Mouse (Mus musculus) limb, embryonic 11.5 days (tissue): ENCODE measurements around the gene Esyt1. TPM values are rescaled to one million over a fixed set of nuclear protein-coding genes. Genes with fewer than 3 reads are reported as not detected.
A peak's percentile ranks its signal among the peaks of the same experiment; 100 is the strongest.

Experiments
- ATAC-seq: fragments of 200-750 bp; cut with Nextera tagmentation; 2 replicates; pipeline ENCODE4 v1.8.0; 2017; ENCODE audit warnings: low read depth; ENCODE audit not compliant: insufficient number of reproducible peaks, low FRiP score, low TSS enrichment
- DNase-seq: peaks from one replicate; pipeline ENCODE4 v3.0.0-alpha.2; 2015; ENCODE audit warnings: low spot score
- H3K27ac ChIP-seq: fragments of 300-500 bp; sonication (generic); replicated peaks from 2 replicates; pipeline ENCODE4 v1.5.1; 2014; ENCODE audit warnings: low read depth, mild to moderate bottlenecking, low read length
- H3K27me3 ChIP-seq: fragments of 300-500 bp; sonication (generic); 2 replicates; pipeline ENCODE4 v1.6.1; 2014; ENCODE audit warnings: mild to moderate bottlenecking, low read length, mixed read lengths; ENCODE audit not compliant: control insufficient read depth, insufficient read depth
- H3K36me3 ChIP-seq: fragments of 300-500 bp; sonication (generic); 2 replicates; pipeline ENCODE4 v1.6.1; 2014; ENCODE audit warnings: mild to moderate bottlenecking, low read length, moderate library complexity, mixed read lengths; ENCODE audit not compliant: control insufficient read depth, insufficient read depth
- H3K4me1 ChIP-seq: fragments of 300-500 bp; sonication (generic); 2 replicates; pipeline ENCODE4 v1.6.1; 2014; ENCODE audit warnings: low read length, mixed read lengths; ENCODE audit not compliant: control insufficient read depth, insufficient read depth
- H3K4me2 ChIP-seq: fragments of 300-500 bp; sonication (generic); 2 replicates; pipeline ENCODE4 v1.6.1; 2014; ENCODE audit warnings: low read depth, mild to moderate bottlenecking, moderate library complexity; ENCODE audit not compliant: severe bottlenecking
- H3K4me3 ChIP-seq: fragments of 300-500 bp; sonication (generic); 2 replicates; pipeline ENCODE4 v1.5.1; 2014; ENCODE audit warnings: low read depth, low read length
- H3K9ac ChIP-seq: fragments of 300-500 bp; sonication (generic); 2 replicates; pipeline ENCODE4 v1.6.1; 2014; ENCODE audit warnings: mild to moderate bottlenecking, low read length
- H3K9me3 ChIP-seq: fragments of 300-500 bp; sonication (generic); 2 replicates; pipeline ENCODE4 v1.6.1; 2016; ENCODE audit warnings: low read length; ENCODE audit not compliant: control insufficient read depth
- WGBS: fragments of 180-500 bp; shearing (Covaris S2); extraction: QIAGEN DNeasy Blood & Tissue Kit; methylation state at CpG from one replicate; pipeline ENCODE4 v1.1.7; 2014; 5-methylcytosine and 5-hydroxymethylcytosine counted together
- polyA plus RNA-seq: library from polyadenylated mRNA; unstranded; fragments of >200 nt; fragmentation: Nextera tagmentation; extraction: Ambion mirVana; gene quantifications from 2 replicates; pipeline ENCODE4 v1.2.1, GENCODE M21; 2014

Gene Esyt1
- polyA plus RNA-seq, 1 experiment from 2014 or later: 7.6 TPM

DNA sequence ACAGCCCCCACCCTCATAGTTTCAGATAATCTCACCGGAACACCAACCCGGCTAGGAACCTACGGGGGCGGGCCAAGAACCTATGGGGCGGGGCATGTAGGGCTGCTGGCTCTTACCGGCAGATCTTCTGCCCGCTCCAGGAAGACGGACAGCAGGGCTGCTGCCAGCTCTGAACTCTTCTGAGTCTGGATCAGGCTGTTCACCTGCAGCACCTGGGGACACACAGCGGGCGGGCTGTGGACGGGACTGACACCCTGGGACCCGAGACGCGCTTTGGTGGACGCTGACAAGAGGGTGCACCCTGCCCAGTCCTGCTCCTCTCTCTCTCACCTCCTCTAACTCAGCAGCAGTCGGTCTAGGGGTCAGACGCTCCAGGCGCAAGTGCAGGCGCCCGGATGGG is 9.6 kb downstream of the Esyt1 start:
- Histone ChIP-seq H3K27me3 (peaks cover 31% of the 10 kb centered on the region), H3K4me2 (peak overlapping the region; percentile 28; the same call in 1 of the 2 replicates), H3K9ac (no peak overlapping the region), H3K4me1 (no peaks in the 10 kb centered on the region), H3K9me3 (no peaks in the 10 kb centered on the region), H3K4me3 (no peak overlapping the region; the same call in 1 of the 2 replicates), H3K36me3 (no peaks in the 10 kb centered on the region; the same call in 1 of the 2 replicates), H3K27ac (no peak overlapping the region)
- DNase-seq (no peak), ATAC-seq (peak; percentile 35; the same call in 1 of the 2 replicates)
- 6% methylated on average over 20 of the region's 20 CpGs for WGBS

DNA sequence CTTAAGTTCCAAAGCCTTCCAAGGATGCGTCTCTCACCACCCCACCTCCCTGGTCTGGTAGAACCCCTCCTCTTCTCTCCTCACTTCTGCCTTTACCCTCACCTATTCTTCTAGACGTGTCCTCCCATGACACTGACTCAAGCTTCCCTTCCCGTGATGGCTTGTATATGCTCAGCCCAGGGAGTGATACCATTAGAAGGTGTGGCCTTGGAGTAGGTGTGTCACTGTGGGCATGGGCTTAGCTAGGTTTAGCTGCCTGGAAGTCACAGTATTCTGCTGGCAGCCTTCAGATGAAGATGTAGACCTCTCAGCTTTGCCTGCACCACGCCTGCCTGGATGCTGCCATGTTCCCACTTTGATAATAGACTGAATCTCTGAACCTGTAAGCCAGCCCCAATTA is 10.6 kb downstream of the Esyt1 start:
- Histone ChIP-seq H3K4me1 (no peaks in the 10 kb centered on the region), H3K9me3 (no peaks in the 10 kb centered on the region), H3K4me3 (no peak overlapping the region), H3K27me3 (peaks cover 31% of the 10 kb centered on the region), H3K4me2 (no peak overlapping the region), H3K36me3 (no peaks in the 10 kb centered on the region; the same call in 1 of the 2 replicates), H3K27ac (no peak overlapping the region), H3K9ac (no peak overlapping the region)
- DNase-seq (no peak), ATAC-seq (no peak)
- WGBS: 87% methylated on average over 4 of the region's 4 CpGs

DNA sequence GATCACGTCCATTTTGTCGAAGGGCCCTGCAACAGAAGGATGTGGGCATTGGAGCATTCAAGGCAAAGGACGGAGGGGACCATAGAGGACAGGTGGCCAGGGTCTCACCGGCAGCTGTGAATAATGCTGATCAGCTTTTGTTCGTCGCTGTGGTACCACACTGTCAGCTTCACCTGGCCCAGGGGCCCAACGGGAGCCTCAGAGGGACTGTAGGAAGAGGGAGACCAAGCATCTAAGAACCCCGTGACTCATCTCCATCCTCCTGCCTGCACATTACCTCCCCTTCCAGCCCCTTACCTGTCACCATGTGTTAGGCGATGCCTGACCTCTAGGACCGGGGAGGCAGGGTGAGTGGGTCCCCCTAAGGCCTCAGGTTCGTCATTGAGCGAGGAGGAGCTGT is 13.9 kb downstream of the Esyt1 start:
- Histone ChIP-seq H3K4me2 (no peak overlapping the region), H3K4me3 (no peak overlapping the region), H3K27ac (no peak overlapping the region), H3K9me3 (no peaks in the 10 kb centered on the region), H3K27me3 (peaks cover 15% of the 10 kb centered on the region), H3K4me1 (no peaks in the 10 kb centered on the region), H3K9ac (no peak overlapping the region), H3K36me3 (peaks cover 2% of the 10 kb centered on the region; the same call in 1 of the 2 replicates)
- 79% methylated on average over 12 of the region's 12 CpGs for WGBS
- ATAC-seq (no peak), DNase-seq (no peak)

DNA sequence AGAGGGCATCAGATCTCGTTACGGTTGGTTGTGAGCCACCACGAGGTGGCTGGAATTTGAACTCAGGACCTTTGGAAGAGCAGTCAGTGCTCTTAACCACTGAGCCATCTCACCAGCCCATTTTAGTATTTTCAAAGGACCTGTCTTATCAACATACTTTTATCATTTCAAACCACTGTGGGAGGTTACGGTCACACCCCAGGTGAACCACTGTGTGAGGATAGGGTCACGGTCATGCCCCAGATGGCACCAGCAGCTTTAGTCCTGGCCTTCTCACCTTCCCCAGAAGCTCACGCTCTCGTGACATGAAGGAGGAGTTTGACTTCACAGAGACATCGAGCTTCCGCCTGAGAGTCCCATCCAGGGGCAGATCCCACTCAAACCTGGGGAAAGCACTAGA is 14.5 kb downstream of the Esyt1 start:
- Histone ChIP-seq H3K4me3 (no peak overlapping the region), H3K36me3 (peaks cover 2% of the 10 kb centered on the region; the same call in 1 of the 2 replicates), H3K27me3 (peaks cover 9% of the 10 kb centered on the region), H3K9me3 (no peaks in the 10 kb centered on the region), H3K4me2 (no peak overlapping the region), H3K9ac (no peak overlapping the region), H3K4me1 (no peaks in the 10 kb centered on the region), H3K27ac (no peak overlapping the region)
- ATAC-seq: no peak
- 87% methylated on average over 9 of the region's 9 CpGs for WGBS
- DNase-seq: no peak

DNA sequence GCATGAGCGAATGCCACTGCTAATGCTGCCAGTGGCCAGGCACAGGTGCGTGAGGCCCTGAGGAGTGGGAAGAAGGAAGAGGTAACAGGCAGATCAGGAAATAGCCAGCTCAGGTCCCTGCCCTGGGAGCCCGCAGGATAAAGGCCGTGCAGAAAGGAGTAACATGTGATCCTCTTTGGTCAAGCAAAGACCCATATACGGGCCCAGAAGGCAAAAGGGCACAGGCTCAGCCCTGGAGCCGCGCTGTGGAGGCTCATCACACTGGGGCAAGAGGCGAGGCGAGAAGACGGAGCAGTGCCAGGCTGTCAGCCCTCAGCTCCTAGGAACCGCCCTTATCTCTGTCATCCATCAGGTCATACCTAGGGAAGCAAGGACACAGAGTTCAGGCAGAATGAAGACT is 15.4 kb downstream of the Esyt1 start:
- Histone ChIP-seq H3K27ac (no peak overlapping the region), H3K36me3 (0 out of 2 replicates have a peak, but pooled peaks cover 2% of the 10 kb centered on the region), H3K9me3 (no peaks in the 10 kb centered on the region), H3K9ac (no peak overlapping the region), H3K4me3 (no peak overlapping the region), H3K4me1 (no peaks in the 10 kb centered on the region), H3K4me2 (no peak overlapping the region), H3K27me3 (peaks cover under 1% of the 10 kb centered on the region; the same call in 1 of the 2 replicates)
- WGBS: 81% methylated on average over 11 of the region's 11 CpGs
- ATAC-seq (no peak), DNase-seq (no peak)

DNA sequence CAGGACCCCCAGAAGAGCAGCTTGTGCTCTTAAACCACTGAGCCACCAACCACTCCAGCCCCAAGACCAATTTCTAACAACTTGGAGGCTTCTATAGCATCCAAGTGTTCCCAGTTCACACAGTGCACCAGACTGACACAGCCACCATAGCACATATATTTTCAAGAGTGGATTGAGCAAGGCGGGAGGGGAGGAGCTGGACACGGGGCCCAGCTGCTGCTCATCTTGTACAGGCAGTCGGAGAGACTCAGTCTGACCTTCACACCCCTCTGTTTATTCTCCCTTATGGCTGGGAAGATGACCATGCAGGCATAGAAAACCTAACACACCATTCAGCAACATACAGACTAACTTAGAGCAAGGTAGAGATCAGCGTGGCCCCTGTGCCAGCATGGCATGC is 15.8 kb downstream of the Esyt1 start:
- ATAC-seq: no peak
- DNase-seq: no peak

DNA sequence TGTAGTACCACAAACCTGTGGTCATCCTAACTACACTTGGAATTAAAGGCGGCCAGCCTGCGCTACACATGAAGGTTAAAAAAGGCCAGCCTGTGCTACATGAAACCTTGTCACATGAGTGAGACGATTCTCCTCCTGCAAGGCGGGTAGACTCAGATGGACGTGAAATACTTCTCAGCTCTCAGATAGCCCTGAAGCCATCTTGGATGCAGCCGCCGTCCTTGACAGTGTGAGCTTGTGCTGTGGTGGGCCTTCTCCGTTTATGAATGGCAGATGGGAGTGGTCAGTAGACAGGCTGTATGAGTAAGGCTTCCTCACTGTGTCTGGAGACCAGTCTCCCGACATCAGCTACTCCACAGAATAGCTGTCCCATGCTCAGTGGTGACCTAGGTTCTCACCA is 16.5 kb downstream of the Esyt1 start:
- H3K4me2 ChIP-seq: no peak overlapping the region
- no peaks in the 10 kb centered on the region for H3K9me3 ChIP-seq
- DNase-seq (no peak), ATAC-seq (no peak)
- no peaks in the 10 kb centered on the region for H3K4me1 ChIP-seq
- H3K9ac ChIP-seq: no peak overlapping the region
- 90% methylated on average over 9 of the region's 9 CpGs for WGBS
- no peaks in the 10 kb centered on the region for H3K27me3 ChIP-seq
- H3K4me3 ChIP-seq: no peak overlapping the region
- 0 out of 2 replicates have a peak, but pooled peaks cover 2% of the 10 kb centered on the region for H3K36me3 ChIP-seq
- H3K27ac ChIP-seq: no peak overlapping the region

More for the DNA sequence above, 15.8 kb downstream of the Esyt1 start:
- Histone ChIP-seq H3K36me3 (0 out of 2 replicates have a peak, but pooled peaks cover 2% of the 10 kb centered on the region), H3K27me3 (no peaks in the 10 kb centered on the region), H3K9ac (no peak overlapping the region), H3K4me1 (no peaks in the 10 kb centered on the region), H3K4me2 (no peak overlapping the region), H3K27ac (no peak overlapping the region), H3K4me3 (no peak overlapping the region), H3K9me3 (no peaks in the 10 kb centered on the region)
- WGBS: 84% methylated on average over 4 of the region's 4 CpGs

DNA sequence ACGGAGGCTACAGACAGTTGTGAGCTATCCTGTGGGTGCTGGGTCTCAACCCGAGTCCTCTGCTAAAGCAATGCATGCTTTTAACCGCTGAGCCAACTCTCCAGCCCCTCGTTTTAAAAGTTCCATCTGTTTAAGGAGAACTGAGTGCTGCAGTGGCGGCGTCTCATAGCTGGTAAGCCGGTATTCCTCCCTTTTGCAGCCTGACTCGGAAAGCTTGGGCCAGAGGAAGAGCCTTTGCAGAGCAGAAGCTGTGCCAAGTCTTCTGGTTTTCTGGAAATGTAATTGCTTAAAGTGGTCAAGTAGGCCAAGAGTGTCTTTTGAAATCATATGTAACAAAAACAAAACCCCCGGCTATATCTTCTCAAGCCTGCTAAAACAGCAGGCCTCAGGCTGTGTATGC is 17.4 kb downstream of the Esyt1 start:
- Histone ChIP-seq H3K9me3 (no peaks in the 10 kb centered on the region), H3K4me3 (no peak overlapping the region), H3K36me3 (0 out of 2 replicates have a peak, but pooled peaks cover 2% of the 10 kb centered on the region), H3K4me1 (no peaks in the 10 kb centered on the region), H3K4me2 (no peak overlapping the region), H3K9ac (no peak overlapping the region), H3K27me3 (no peaks in the 10 kb centered on the region), H3K27ac (no peak overlapping the region)
- 82% methylated on average over 9 of the region's 9 CpGs for WGBS
- ATAC-seq: no peak
- no peak for DNase-seq

DNA sequence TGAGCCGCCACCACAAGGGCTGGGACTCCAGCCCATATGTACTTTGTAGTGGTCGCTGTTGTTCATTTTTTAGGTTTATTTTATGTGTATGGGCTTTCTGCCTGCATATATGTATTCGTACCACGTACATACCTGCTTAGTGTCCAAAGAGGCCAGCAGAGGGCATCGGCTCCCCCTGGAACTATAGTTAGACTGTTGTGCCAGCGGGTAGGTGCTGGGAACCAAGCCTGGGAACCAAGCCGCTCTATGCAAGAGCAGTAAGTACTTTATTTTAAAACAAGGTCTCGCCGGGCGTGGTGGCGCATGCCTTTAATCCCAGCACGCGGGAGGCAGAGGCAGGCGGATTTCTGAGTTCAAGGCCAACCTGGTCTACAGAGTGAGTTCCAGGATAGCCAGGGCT is 19.7 kb downstream of the Esyt1 start:
- Histone ChIP-seq H3K27ac (no peak overlapping the region), H3K9ac (no peak overlapping the region), H3K9me3 (no peaks in the 10 kb centered on the region), H3K4me3 (no peak overlapping the region), H3K27me3 (no peaks in the 10 kb centered on the region), H3K36me3 (0 out of 2 replicates have a peak, but pooled peaks cover 2% of the 10 kb centered on the region), H3K4me2 (no peak overlapping the region), H3K4me1 (no peaks in the 10 kb centered on the region)
- ATAC-seq: no peak
- no peak for DNase-seq
- WGBS: 96% methylated on average over 14 of the region's 14 CpGs
